Mouse (Mus musculus) c-Kit-positive CD71-negative TER-119-negative erythroid progenitor cells, embryonic 14.5 days (primary cell): ENCODE measurements around the gene 2310034G01Rik.

ENCODE experiments used
- DNase-seq: peaks from one replicate; pipeline ENCODE4 v3.0.0-alpha.2; 2013; ENCODE audit warnings: low read depth

The 2310034G01Rik gene

DNA sequence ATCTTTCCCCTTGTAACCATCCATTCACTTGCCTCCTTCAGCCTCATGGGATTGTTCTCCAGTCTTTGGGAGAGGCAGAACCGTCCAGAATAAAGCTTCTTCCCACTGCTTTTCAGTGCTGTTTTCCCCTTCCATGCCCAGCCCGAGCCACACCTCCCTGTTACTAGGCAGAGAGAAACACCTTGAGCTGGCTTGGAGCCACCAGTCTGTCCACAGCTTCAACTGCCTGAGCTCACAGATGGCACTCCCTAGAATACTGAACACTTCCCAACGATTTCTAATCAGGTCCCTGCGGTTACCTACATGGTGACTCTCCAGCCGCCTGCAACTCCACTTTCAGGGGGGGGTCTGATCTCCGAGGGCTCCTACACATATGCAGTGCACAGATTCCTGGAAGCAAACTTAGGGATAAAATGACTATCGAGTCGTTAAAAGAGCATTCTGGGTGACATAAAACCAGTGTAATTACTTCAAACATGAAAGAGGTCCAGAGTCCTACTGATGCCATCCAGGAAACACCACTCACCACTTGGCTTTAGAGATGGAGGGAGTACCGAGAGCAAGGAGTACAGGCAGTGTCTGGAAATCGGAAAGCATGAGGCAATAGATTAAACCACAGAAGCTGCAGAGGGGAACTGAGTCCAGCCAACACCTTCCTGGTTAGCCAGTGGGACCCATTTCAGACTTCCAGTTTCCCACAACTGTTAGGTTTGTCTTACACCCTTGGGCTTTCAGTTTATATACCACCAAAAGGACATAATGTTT, at the start of gene 2310034G01Rik:
Gene 2310034G01Rik, minus strand, starts transcription at position 135 of the 765 bp plus-strand sequence.
- no peak for DNase-seq

DNA sequence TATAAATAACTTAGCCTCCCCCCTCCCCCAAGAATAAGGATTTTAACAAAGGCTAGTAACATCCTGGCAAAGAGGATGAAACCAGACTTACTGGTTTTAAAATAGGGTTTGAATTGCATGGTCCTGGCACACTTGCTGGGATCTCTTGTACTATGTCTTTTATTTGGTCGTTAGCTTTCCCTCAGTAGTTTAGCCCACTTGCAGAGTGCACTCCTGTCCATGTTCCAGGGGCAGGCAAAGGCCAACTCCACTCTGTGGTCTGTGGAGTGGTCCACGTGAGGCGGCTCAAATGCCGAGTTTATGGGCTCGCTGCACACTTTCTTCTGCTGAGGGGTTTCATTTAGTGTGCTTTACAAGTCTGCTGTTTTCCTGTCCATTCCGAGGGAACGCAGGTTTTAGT, 49.8 kb upstream of the 2310034G01Rik start:
- DNase-seq = no peak

DNA sequence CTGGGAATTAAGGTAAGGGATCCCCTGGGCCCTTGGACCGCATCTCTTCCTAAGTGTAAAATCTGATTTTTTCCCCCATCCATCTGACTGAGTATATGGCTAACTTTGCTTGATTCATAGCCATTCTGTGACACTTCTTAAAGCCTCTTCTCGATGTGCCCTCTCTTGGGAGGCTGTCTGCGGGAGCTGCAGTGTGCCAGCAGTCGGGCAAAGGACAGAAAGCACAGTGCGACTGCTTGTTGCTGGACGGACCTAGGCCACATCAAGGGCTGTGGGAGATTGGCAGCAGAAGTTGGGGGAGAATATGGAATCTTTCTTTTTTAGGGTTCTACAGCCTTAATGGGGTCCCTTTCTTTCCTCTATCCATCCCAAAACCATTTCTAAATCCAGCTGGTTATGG, 49.3 kb upstream of the 2310034G01Rik start:
- DNase-seq = no peak

DNA sequence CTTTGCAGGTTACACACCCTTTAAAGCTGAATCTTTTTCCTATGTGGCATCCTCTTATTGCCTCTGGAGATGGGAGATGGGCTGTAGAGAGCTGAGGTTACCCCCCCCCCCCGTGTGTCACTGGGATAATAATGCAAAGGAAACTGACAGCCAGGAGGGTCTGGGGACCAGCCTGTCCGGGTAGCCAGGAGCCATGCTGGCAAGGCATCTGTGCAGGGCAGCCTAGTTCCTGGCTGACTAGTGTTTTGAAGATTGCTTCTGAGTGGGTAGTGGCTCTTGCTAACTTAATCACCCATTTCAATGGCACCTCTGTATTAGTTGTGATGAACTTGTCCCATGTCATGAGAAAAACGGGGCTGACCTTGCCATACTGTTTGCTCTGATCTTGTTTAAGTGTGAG, 48.3 kb upstream of the 2310034G01Rik start:
- no peak for DNase-seq

DNA sequence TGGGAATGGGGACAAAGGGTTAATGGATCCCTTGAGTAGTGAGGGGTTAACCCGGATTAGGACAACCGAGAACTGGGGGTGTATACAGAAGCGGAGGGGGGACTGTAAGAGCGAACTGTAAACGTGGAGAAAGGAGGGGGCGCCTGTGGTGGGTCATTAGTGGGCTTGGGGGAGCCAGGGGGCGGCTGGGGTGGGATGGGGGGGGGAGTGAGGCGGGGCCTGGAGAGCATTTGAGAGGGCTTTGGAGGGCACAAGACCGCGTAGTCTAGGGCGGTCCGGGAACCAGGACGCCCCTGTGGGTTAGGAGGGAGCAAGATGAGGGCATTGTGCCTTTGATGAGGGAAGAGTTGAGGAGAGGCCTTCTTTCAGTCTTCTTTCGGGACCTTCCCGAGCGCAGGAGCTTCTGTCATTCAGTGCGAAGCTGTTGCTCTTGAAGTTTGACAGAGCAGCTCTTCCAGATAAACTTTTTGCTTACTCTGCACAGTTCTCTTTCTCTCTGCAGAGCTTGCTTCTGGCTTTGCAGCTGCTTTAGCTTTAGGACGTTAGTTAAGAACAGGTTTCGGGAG, 47.4 kb upstream of the 2310034G01Rik start:
- peak; percentile 10 for DNase-seq

DNA sequence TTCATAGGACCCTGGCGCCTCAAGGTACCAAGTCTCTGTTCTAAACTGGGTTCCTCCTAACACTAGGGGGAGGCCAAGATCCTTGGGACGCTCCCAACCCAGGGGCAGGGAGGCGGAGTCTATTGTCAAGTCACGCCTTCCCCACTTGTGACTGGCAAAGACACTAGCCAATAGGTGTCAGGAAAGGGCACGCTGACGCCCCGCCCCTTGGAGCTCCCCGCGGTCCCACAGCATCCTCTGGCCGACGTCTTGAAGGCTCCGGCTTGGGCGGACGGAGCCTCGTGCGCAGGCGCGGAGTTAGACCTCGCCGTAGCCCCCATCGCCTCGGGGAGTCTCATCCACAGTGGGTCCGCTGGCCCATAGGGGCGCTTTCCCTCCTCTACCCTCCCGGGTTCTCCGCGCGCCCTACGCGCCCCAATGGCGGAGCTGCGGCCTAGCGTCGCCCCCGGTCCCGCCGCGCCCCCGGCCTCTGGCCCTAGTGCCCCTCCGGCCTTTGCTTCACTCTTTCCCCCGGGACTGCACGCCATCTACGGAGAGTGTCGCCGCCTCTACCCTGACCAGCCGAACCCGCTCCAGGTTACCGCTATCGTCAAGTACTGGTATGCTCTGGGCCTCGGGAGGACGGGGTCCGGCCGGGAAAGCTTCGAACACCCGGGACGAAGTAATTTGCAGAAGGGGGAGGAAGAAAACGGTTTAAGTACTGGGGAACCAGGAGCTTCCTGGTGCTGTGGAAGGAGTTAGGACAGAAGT, 46.8 kb upstream of the 2310034G01Rik start, which contains the start of gene Sufu:
Gene Sufu, plus strand, starts transcription at position 211 of the 750 bp plus-strand sequence.
- DNase-seq = peak; percentile 99

DNA sequence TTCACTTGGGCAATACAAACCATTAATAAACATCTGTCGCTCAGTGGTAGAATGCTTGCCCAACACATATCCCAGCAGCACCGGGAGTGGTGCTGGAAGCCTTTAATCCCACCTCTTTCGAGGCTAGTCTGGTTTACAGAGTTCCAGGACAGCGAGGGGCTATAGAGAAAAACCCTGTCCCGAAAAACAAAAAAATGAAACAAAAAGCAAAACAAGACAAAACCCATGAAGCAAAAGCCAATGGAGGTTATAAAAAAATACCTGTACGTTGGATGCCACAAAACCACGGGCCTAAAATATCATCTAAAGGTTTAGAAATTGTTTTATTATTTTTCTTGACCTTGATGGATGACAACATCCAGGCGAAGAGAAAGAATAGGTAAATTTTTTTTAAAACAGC, 46.0 kb upstream of the 2310034G01Rik start:
- no peak for DNase-seq

DNA sequence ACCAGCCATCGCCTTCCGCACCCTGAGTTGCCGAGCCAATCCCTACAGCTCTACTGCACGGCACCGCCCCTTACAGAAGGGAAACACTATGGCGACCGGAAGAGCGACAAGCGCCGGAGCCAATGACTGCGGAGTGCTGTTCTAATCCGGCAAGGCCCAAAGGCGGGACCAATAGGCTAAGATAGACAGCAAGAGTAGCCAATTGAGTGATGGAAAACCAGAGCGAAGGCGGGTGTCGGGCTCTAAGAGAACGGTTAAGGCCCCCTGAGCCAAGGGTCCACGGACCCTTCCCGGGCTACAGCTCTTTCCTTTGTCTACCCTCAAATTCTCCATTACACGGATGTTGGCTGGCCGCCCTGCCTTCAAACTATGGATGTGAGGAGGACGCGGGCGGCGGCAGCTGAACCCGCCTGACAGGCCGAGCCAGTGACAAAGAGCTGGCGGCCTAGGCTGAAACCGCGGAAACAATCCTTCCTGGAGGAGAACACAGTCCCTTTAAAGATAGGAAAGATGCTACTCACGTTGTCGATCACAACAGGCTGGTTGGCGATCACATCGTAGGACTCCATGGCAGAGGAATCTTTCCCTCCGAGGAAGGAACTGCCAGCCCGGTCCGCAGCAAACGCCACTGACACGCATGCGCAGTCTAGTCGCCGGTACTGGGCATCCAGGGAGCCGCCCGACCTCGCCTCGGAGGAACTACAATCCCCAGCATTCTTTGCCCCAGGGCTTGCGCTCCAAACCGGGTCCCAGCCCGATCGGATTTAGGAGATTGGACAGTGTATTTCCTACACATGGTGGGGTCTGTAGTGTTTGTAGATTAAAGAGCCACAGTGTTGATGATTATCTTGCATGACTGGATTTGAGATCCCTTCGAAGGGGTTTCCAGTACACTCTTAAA, 45.3 kb upstream of the 2310034G01Rik start, which contains the start of gene Actr1a:
Gene Actr1a, minus strand, starts transcription at position 640 of the 901 bp plus-strand sequence.
- peak; percentile 99 for DNase-seq

DNA sequence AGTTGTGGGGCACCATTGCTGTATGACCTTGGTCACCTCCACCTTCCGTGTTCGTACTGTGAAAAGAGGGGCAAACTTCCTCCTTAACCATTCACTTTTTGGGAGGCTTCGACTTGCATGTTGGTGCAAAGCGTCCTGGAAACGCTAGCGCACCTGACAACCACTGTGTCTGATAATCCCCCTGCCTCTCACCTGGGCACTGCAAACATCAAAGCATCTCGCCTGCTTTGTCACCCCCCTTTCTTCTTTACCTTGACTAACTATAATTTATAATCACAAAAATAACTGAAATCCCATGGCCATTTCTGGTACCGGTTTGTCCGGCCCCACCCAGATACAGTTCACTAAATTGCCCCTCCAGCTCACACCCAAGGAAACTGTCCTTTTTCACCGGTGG, 44.6 kb upstream of the 2310034G01Rik start:
- no peak for DNase-seq

DNA sequence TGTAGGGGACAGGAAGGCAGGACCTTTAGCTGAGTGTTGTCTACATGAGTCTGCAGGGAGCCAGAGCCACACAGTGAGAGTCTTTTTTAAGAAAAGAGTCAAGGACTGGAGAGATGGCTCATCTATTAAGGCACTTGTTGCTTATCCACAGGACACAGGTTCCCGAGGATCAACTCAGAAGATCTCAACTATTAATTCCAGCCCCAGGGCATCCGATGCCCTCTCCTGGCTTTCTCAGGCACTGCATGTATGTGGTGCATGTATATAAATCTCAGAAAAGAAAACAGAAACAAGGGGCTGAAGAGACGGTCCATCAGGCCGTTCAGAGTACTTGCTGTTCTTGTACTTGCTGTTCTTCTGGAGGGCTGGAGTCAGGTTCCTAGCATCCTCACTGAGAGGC, 41.9 kb upstream of the 2310034G01Rik start:
- DNase-seq = peak; percentile 50

DNA sequence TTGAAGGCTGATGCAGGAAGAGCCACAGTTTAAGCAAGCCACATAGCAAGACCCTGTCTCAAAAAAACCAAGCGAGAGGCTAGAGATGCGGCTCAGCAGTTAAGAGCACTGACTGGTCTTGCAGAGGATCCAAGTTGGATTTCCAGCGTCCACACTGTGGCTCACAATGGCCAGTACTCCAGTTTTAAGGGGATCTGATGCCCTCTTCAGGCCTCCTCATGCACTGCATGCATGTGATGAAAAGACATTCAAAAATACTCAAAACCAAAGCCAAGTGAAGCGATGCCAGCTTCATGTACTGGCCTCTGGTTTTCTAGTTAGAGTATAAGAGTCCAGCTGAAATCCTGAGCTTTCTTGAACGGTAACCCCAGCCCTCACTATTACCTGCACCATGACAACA, 39.8 kb upstream of the 2310034G01Rik start:
- DNase-seq = peak; percentile 13

DNA sequence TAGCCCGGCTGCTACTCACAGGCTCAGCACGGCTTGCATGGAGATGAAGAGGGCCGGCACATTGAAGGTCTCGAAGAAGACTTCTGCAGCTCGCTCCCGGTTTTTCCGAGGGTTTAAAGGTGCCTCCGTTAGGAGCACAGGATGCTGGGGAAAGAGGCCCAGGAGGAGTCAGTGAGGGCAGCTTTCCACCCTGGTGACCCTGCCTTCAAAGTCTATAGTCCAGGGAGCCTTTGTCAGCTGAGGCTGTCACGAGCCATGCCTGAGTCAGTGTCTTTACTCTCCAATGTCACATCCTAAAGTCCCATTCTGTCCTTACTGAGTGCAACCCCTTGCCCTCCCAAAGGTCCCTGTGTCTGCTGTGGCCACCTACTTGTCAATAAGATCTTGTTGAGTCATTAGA, 32.2 kb upstream of the 2310034G01Rik start:
- no peak for DNase-seq

DNA sequence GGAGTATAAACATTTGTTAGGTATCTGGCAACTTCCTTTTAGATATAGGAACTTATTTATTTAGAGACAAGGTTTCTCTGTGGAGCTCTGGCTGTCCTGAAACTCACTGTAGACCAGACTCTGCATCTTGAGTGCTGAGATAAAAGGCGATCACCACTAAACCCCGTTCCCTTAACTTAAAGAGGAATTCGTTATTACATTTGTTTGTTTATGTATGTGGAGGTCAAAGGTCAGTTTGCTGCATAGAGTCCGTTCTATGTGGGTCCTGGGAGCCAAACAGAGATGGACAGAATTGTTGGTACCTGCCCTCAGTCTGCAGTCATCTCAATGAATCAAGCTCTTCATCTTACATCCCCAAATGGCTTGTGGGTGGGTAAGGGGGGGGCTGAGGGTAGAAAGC, 25.8 kb upstream of the 2310034G01Rik start:
- DNase-seq = no peak

DNA sequence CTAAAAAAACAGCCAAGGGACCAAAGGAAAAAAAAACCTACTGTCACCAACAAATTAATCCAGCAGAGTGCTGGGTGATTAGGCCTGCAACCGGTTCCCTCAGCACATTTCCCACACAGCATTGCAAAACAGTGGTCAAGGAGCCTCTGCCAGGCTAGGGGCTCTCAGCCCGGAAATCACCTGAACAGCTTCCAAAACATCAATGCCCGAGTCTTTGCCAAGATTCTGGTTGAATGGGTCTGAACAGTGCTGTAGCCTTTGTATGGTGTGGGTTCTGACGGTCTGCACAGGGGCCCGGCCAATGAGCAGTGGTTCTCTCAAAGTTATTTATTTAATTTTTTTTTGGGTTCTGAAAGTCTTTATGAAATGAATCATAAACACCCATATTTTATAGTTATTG, 25.4 kb upstream of the 2310034G01Rik start:
- DNase-seq = no peak

DNA sequence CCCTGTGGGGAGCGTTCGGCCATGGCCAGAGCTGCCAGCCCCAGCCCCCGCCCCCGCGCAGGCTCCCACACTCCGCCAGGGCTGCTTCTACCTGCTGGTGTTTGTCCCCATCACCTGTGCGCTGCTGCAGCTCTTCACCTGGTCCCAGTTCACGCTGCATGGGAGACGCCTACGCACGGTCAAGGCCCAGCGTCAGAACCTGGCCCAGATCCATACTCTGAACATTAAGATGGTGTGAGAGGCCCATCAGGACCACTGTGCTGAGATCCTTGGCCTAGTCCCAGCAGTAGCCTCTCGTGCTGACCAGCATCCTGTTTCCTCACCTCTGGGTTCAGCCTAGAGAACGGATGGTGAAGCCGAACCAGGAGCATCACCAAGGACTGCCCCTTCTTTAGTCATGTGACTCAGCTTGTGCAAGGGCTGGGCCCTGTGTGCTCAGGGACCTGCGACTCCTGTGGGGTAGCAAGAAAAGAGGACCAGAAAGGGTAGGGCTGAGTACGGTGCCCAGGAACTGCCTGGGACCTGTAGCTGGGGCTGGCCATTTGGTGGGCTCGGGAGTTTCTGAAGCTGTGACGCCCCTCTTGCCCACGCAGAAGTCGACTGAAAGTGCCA, 24.5 kb upstream of the 2310034G01Rik start:
- no peak for DNase-seq

DNA sequence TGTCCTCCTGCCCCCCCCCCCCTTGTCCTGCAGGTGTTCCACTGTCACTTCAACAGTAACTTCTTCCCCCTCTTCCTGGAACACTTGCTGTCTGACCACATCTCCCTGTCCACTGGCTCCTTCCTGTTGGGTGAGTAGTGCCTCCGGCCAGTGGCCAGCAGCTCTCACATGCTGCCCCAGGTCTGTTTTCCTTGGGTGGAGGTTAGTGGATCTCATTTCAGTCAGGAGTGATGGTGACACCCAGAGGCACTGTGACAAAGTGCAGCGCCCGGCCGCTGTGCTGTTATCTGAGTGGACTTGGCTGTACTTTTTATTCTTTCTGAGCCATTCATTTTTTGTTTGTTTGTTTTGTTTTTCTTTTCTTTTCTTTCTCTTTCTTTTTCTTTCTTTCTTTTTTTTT, 19.1 kb upstream of the 2310034G01Rik start:
- DNase-seq = no peak

DNA sequence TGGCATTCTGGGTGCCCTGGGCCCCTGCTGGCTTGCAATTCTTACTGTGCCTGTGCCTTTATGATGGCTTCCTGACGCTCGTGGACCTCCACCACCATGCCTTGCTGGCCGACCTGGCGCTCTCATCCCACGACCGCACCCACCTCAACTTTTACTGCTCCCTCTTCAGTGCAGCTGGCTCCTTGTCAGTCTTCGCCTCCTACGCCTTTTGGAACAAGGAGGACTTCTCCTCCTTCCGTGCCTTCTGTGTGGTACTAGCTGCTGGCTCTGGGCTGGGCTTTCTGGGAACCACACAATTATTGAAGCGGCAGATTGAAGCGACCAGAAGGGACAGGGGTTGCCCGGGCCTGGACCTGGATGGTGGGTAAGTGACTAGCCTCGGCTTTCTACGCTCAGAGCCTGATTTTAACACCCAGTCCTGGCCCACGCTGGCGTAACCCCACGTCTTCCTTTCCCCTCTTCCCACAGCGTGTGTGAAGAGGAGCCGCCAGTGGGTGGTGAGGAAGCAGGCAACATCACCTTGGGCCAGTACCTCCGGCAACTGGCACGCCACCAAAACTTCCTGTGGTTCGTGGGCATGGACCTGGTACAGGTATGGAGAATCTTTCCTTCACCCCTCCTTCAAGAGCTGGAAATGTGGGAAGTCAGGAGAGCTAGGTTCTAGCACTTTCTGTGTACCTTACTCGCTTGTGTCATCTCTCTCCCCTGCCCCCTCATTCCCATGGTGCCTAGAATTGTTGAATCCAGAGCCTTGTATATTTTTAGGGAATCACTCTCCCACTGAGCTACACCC, 17.9 kb upstream of the 2310034G01Rik start:
- no peak for DNase-seq

DNA sequence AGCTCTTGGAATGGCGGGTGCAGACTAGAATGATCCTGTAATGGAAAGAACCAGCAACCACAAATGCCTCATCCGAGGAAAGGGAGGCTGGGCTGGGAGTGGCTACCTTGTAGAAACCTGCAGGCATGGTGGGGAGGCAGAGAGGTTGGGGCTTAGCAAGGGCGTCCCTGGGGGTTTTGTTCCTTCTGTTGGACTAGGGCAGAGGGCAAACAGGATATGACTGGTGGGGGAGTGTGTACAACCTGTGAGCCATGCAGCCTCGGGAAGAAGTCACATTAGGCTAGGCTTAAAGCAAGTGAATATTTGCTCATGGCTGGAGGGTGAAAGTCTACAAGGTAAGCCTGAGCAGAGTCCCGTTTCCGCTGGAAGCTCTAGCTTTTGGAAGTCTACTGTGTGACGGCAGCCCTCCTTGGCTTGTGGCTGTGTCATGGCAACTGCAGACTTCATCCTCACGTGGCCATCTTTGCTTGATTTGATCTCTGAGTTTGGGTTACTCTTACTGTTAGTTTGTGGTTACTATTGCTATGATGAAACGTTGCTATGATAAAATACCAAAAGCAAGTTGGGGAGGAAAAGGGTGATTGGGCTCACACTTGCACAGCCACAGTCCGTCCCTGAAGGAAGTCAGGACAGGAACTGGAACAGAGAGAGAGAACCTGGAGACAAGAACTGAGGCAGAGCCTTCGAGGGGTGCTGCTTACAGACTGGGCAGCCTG, 13.3 kb upstream of the 2310034G01Rik start:
- no peak for DNase-seq

DNA sequence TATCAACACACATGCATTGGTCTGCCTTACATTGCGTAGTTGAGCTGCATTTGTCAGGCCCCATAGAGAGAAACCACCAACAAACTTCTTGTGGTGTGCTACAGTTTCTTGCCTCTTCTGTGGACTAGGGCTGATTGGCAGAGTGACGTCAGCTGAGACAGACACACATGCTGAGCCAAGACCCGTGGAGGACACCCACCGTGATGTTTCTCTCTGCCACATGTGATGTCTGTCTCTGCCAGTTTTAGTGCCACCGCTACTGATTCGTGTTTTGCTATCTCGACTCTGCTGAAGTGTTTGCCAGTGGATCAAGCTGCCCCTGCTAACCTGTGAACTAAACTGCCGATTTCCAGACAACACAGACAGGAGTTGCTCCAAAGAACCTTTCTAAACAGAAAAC, 12.0 kb upstream of the 2310034G01Rik start:
- no peak for DNase-seq

DNA sequence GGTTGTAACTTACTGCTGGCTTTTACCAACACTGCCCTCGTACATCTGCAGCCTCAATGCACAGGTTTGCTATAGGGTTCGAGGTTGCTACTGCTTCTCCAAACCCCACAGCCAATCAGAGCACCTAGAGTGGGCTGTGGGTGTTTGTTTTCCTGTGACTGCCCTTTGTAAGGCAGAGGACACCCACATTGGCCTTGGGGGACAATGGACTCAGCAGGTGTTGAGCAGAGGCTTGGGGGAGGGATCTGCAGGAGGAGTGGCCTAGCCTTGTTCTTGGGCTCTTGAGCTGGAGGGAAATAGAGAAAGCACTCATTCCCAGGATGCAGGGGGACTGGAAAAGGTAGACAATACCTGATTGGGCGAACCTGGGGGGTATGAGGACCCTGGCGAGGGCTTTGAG, 8.3 kb upstream of the 2310034G01Rik start:
- DNase-seq = no peak
